Mouse (Mus musculus) fibroblast of lung, adult 2 months (primary cell): ENCODE data around the gene Tac2.

Experiments used
- DNase-seq: peaks from one replicate; pipeline ENCODE4 v3.0.0-alpha.2; 2011; ENCODE audit warnings: low read depth

Tac2 gene

DNA sequence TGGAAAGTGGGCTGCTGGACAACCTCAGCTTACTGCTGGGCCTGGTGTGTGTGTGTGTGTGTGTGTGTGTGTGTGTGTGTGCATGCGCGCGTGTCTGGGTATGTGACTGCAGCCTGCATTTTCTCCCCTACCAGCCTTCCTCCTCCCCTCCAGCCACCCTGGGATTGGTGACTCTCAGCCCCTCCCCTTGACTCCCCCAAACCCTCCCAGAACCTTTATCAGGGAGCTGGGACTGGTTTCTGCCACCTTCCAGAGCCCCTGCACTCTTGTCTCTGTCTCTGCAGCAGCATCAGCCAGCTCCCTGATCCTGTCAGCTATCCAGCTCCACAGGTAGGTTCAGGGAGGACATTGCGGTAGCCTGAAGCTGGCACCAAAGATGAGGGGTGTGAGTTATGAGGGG is 858 bp downstream of the Tac2 start:
- DNase-seq = no peak

GRCm38 (mm10) chr10:127728437-127728836 is 4.2 kb downstream of the Tac2 start:
- DNase-seq = no peak

- no peak for DNase-seq
Measured at GRCm38 (mm10) chr10:127730285-127730932, 6.1 kb downstream of the Tac2 start.

- DNase-seq = no peak
Measured at GRCm38 (mm10) chr10:127730933-127731310, 6.6 kb downstream of the Tac2 start.

DNA sequence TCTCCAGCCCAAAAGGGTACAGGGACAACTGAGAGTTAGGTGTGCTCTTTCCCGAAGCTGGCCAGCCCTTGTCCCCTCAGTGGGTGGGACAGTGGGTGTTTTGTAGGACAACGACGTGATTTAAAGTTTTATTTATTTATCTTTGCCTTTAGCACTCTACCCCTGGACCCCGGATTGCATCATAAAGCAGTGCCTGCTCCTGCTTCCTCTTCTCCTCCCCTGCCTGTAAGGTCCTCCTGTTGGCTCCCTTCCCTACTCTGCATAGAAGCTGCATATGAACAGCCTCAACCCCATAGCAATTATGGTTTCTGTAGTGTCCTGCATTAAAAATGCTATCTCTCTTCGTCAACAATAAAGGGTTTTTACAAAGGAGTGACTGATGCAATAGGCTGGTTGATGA is 7.1 kb downstream of the Tac2 start:
- DNase-seq = no peak

- no peak for DNase-seq
Measured at GRCm38 (mm10) chr10:127734434-127734833, 10.2 kb downstream of the Tac2 start.

- no peak for DNase-seq
Measured at GRCm38 (mm10) chr10:127736266-127736665, 12.0 kb downstream of the Tac2 start.

DNA sequence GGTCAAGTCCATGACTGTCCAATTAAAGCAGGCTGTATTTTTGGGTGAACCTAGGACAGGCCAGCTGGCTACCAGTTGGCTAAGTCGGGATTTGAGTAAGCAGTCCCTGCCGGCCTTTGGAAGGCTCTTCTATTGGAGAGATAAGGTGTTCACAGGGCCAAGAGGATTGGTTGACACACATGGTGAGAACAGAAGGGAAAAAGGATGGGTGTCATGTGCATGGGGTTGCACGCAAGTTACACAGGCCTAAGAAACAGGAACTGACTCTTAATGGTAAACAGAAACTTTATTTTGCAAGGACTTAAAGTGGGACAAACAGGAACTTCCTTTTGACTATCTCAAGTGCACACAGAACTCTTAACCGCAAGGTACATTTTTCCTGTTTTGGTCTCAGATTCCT is 12.6 kb downstream of the Tac2 start:
- DNase-seq = no peak

GRCm38 (mm10) chr10:127737552-127737951 is 13.3 kb downstream of the Tac2 start:
- no peak for DNase-seq

- DNase-seq = no peak
Measured at GRCm38 (mm10) chr10:127738151-127738882, 14.0 kb downstream of the Tac2 start.

DNA sequence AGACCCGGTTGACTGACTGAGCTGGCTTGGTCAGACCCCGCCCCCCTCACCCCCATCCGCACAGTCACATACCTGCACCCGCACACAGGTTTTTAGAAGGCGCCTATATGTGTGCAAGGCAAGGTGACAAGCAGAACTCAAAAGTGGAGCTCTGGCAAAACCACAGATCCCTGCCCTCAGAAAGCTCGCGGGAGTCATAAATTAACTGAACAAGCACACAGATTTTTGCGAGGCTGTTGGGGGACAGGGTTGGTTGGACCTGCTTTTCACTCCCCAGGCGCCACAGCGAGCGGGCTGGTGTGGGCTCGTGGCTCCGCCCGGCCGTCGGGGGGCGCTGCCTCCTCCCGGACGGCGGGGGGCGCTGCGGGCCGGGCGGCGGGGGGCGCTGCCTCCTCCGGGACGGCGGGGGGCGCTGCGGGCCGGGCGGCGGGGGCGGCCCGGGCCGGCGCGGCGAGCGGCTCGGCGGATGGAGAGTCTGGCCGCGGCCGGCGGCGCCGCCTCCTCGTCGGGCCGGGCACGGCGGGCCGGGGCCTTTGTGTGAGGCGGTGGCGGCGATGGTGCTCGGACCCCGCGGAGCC is 14.9 kb downstream of the Tac2 start, which contains the start of gene Zbtb39:
Zbtb39 (plus strand) TSS at position 456 of the 578 bp plus-strand sequence.
- DNase-seq = no peak

DNA sequence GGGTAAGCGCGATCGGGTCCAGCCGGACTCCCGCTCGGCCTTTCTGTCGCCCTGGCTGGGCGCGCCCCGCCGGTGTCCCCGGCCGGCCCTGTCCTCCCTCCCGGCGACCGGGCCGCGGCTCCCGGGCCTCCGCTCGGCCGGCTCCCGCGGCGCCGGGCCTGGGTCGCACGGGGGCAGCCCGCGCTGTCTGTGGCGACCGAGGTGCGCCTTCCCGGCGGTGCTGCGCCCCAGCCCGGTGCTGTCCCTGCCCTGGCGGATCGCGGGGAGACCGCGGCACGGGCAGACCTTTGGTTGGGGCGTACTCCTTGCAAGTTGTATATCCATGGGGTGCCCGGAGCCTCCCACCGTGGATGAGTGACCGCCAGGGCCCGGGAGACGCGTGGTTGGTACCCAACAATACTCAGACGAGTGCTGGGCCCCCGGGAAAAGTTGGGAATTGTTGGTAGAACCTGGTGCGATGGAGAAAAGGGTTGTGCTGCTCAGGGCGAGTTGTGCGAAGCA is 15.4 kb downstream of the Tac2 start:
- DNase-seq = no peak

GRCm38 (mm10) chr10:127744661-127745060 is 20.4 kb downstream of the Tac2 start:
- DNase-seq = no peak

GRCm38 (mm10) chr10:127745886-127746285 is 21.6 kb downstream of the Tac2 start:
- no peak for DNase-seq

GRCm38 (mm10) chr10:127747254-127747653 is 23.0 kb downstream of the Tac2 start:
- no peak for DNase-seq

DNA sequence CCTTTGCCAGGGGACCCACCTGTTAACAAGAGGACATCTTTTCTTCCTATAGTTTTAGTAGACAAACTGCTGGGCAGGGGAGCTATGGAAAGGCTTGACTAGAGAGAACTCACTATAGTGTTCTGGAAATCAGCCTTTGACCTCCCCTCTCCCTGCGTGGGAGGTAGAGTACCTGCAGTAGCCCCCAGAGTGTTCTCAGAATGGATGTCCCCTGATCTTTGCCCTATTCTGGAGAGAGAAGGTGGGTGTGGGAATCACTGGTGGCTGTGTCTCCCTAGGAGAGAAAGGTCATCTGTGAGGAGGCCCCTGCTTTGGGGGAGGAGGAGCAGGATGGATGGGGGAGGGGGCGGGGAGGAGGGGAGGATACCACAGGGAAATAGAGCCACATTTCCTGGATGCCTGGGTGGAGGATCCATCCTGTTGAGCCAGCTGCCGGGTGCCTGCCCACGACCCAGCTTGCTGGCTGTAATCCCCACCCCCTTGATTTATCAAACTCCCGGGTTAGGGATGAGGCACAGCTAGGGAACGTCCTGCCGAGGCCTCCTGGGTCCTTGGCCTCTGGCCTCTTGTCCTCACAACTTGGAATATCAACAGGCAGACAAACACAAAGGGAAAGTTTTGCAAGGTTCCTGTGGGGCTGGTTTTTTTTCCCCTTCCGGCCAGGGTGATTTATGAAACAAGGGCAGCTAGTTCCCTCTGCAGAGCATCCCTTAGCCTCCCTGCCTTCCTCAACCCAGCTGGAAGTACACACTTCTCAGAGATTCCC is 24.8 kb downstream of the Tac2 start:
- DNase-seq = no peak

GRCm38 (mm10) chr10:127750136-127750777 is 26.0 kb downstream of the Tac2 start:
- no peak for DNase-seq

GRCm38 (mm10) chr10:127751548-127751947 is 27.3 kb downstream of the Tac2 start, which contains the start of gene Gpr182:
Gpr182 (minus strand) TSS chr10:127751732.
- DNase-seq = no peak

GRCm38 (mm10) chr10:127754566-127755166 is 30.4 kb downstream of the Tac2 start:
- no peak for DNase-seq

GRCm38 (mm10) chr10:127755246-127755645 is 31.0 kb downstream of the Tac2 start:
- no peak for DNase-seq

GRCm38 (mm10) chr10:127755770-127756468 is 31.6 kb downstream of the Tac2 start:
- DNase-seq = no peak
